Mouse (Mus musculus): ENCODE results near the gene Gm21394. TPM values are rescaled to one million over a fixed set of nuclear protein-coding genes. Genes with fewer than 3 reads are reported as not detected.
"Not testable (repeated sequence)": the region's sequence is repeated elsewhere in the genome, so short reads cannot be mapped to it uniquely, and the experiment has no call there.

Gene Gm21394
- total RNA-seq (2021) = not detected
- long read RNA-seq, experiment 1 = 0 reads
- long read RNA-seq, experiment 2 = 0 reads

GRCm38 (mm10) chrY:84564807-84565206 is at the start of gene Gm21394:
Gene Gm21394, minus strand, starts transcription at chrY:84564907.
- DNase-seq (ENCODE audit: low spot score in 2 of 2) = not testable (repeated sequence)

More at GRCm38 (mm10) chrY:84564807-84565206, at the start of gene Gm21394:
- H3K27ac ChIP-seq, H3K4me3 ChIP-seq: not testable (repeated sequence)

Other genes starting within 250 kb of the Gm21394 start
- gene Gm21409, start 181.8 kb upstream of the Gm21394 start, total RNA-seq (2021) = not detected

Data from layer of hippocampus, adult 2 months (tissue).